Mouse (Mus musculus) CH12.LX (cell line): ENCODE results near the gene Fhit. TPM values are rescaled to one million over a fixed set of nuclear protein-coding genes. Genes with fewer than 3 reads are reported as not detected.

Experiments used
- DNase-seq: peaks from one replicate; pipeline ENCODE4 v3.0.0-alpha.2; 2013; ENCODE audit errors: extremely low read depth
- H3K27ac ChIP-seq: 2 replicates; pipeline ENCODE4 v1.5.1; 2012; ENCODE audit warnings: low read depth, mild to moderate bottlenecking, control low read depth, moderate library complexity; ENCODE audit not compliant: insufficient read depth
- H3K27me3 ChIP-seq: replicated peaks from 2 replicates; pipeline ENCODE3; 2012; ENCODE audit warnings: inconsistent platforms
- H3K36me3 ChIP-seq, 2 experiments: replicated peaks in 1 of 2; 2 replicates each; pipeline versions ENCODE3 to v1.6.1; 2012; ENCODE audit warnings: inconsistent platforms in 1 of 2, low read length in 1 of 2, mild to moderate bottlenecking in 1 of 2, mixed read lengths in 1 of 2, moderate library complexity in 1 of 2; ENCODE audit not compliant: control insufficient read depth in 1 of 2, insufficient read depth in 1 of 2
- H3K4me1 ChIP-seq, 2 experiments: 2 replicates each; pipeline ENCODE4 v1.6.1; 2012; ENCODE audit warnings: inconsistent platforms in 1 of 2, moderate library complexity in 1 of 2; ENCODE audit not compliant: insufficient read depth in 2 of 2, control insufficient read depth in 1 of 2
- H3K4me2 ChIP-seq: 2 replicates; pipeline ENCODE4 v1.6.1; 2012; ENCODE audit warnings: low read depth, mild to moderate bottlenecking, control low read depth; ENCODE audit not compliant: poor library complexity, insufficient read depth, severe bottlenecking
- H3K4me3 ChIP-seq, 3 experiments: fragments of 150-350 bp in 1 of 3; sonication (generic) in 1 of 3; replicated peaks in 1 of 3; 2 replicates each; pipeline versions ENCODE3 to v1.5.1; 2011 to 2012; ENCODE audit warnings: low read depth in 2 of 3, low read length in 2 of 3, mild to moderate bottlenecking in 2 of 3, moderate library complexity in 2 of 3, control low read depth in 1 of 3, improper control_type of control experiment in 1 of 3, inconsistent platforms in 1 of 3, mixed read lengths in 1 of 3; ENCODE audit not compliant: poor library complexity in 1 of 3
- H3K79me2 ChIP-seq: replicated peaks from 2 replicates; pipeline ENCODE4 v1.6.1; 2012; ENCODE audit warnings: mild to moderate bottlenecking, moderate library complexity; ENCODE audit not compliant: control insufficient read depth, poor library complexity, insufficient read depth, severe bottlenecking; ENCODE audit errors: extremely low read depth
- H3K9ac ChIP-seq: 2 replicates; pipeline ENCODE4 v1.6.1; 2012; ENCODE audit warnings: low read depth, mild to moderate bottlenecking, control low read depth, moderate library complexity; ENCODE audit not compliant: insufficient read depth
- H3K9me3 ChIP-seq: replicated peaks from 2 replicates; pipeline ENCODE3; 2012; ENCODE audit warnings: low read length, inconsistent platforms, mixed read lengths
- BHLHE40 ChIP-seq: IDR thresholded peaks from 2 replicates; pipeline ENCODE4 v1.6.1; 2011; ENCODE audit warnings: mild to moderate bottlenecking, low read depth, low read length, improper control_type of control experiment
- CHD1 ChIP-seq: IDR thresholded peaks from 2 replicates; pipeline ENCODE4 v1.6.1; 2012; ENCODE audit warnings: low read depth, low read length, improper control_type of control experiment, inconsistent platforms
- CHD2 ChIP-seq: IDR thresholded peaks from 2 replicates; pipeline ENCODE4 v1.6.1; 2011; ENCODE audit warnings: low read length, improper control_type of control experiment
- E2F4 ChIP-seq: IDR thresholded peaks from 2 replicates; pipeline ENCODE4 v1.6.1; 2011; ENCODE audit warnings: low read depth, low read length, improper control_type of control experiment; ENCODE audit not compliant: insufficient replicate concordance
- JUN ChIP-seq: IDR thresholded peaks from 2 replicates; pipeline ENCODE4 v1.6.1; 2011; ENCODE audit warnings: low read depth, mild to moderate bottlenecking, low read length, improper control_type of control experiment, moderate library complexity; ENCODE audit not compliant: insufficient read depth
- MAFK ChIP-seq: IDR thresholded peaks from 2 replicates; pipeline ENCODE4 v1.6.1; 2011; ENCODE audit warnings: low read length, improper control_type of control experiment; ENCODE audit not compliant: insufficient replicate concordance
- MAX ChIP-seq: IDR thresholded peaks from 2 replicates; pipeline ENCODE4 v1.6.1; 2011; ENCODE audit warnings: low read length, improper control_type of control experiment
- NELFE ChIP-seq: IDR thresholded peaks from 2 replicates; pipeline ENCODE4 v1.6.1; 2011; ENCODE audit warnings: low read depth, low read length, improper control_type of control experiment
- POLR2A ChIP-seq: IDR thresholded peaks from 2 replicates; pipeline ENCODE4 v1.6.1; 2011; ENCODE audit warnings: low read depth, mild to moderate bottlenecking, improper control_type of control experiment, low read length
- RAD21 ChIP-seq: IDR thresholded peaks from 2 replicates; pipeline ENCODE4 v1.6.1; 2011; ENCODE audit warnings: low read depth, mild to moderate bottlenecking, low read length, improper control_type of control experiment, moderate library complexity
- RCOR1 ChIP-seq: conservative IDR thresholded peaks from 2 replicates; pipeline ENCODE4 v1.6.1; 2012; ENCODE audit warnings: low read depth, mild to moderate bottlenecking, inconsistent platforms, low read length, improper control_type of control experiment
- SMC3 ChIP-seq: IDR thresholded peaks from 2 replicates; pipeline ENCODE4 v1.6.1; 2011; ENCODE audit warnings: low read depth, low read length, improper control_type of control experiment
- TBP ChIP-seq: conservative IDR thresholded peaks from 2 replicates; pipeline ENCODE4 v1.6.1; 2011; ENCODE audit warnings: low read depth, low read length, improper control_type of control experiment
- TCF12 ChIP-seq: IDR thresholded peaks from 2 replicates; pipeline ENCODE4 v1.6.1; 2014; ENCODE audit warnings: low read depth, mild to moderate bottlenecking, inconsistent platforms, low read length, improper control_type of control experiment
- UBTF ChIP-seq: IDR thresholded peaks from 2 replicates; pipeline ENCODE4 v1.6.1; 2012; ENCODE audit warnings: low read depth, mild to moderate bottlenecking, inconsistent platforms, low read length, improper control_type of control experiment, moderate library complexity
- ZMIZ1 ChIP-seq: IDR thresholded peaks from 2 replicates; pipeline ENCODE4 v1.6.1; 2012; ENCODE audit warnings: low read depth, mild to moderate bottlenecking, inconsistent platforms, low read length, improper control_type of control experiment
- ZNF384 ChIP-seq: IDR thresholded peaks from 2 replicates; pipeline ENCODE4 v1.6.1; 2012; ENCODE audit warnings: low read depth, low read length, improper control_type of control experiment, inconsistent platforms
- dilution Hi-C: fragments of 300-500 bp; cut with MboI; formaldehyde crosslinking; loops from 2 replicates; pipeline ENCODE4 v1.14.3; 2020; ENCODE audit warnings: low sequenced_read_pairs; ENCODE audit not compliant: extremely low pct_unique_long_range_greater_than_20kb, extremely low pct_ligation_motif_present
- in situ Hi-C: fragments of 300-500 bp; cut with MboI; formaldehyde crosslinking; loops from 3 replicates; pipeline ENCODE4 v1.14.3; 2019; ENCODE audit warnings: low sequenced_read_pairs, low pct_ligation_motif_present, low pct_unique_long_range_greater_than_20kb, mixed read lengths
- polyA plus RNA-seq: library from polyadenylated mRNA; unstranded; fragments of >175 nt; gene quantifications from 2 replicates; pipeline ENCODE4 v1.2.1, GENCODE M21; 2012; ENCODE audit warnings: low read depth; ENCODE audit not compliant: insufficient read length
- total RNA-seq, 2 experiments: library from RNA; depleted of rRNA; stranded (reverse); fragments of 300-350 nt in 1 of 2; fragments of >200 nt in 1 of 2; gene quantifications; 2 replicates each; pipeline ENCODE4 v1.2.3; 2012 to 2014

Gene Fhit
- total and polyA plus RNA-seq, 3 experiments, result 0.64 to 1.9 (median 0.64) TPM

DNA sequence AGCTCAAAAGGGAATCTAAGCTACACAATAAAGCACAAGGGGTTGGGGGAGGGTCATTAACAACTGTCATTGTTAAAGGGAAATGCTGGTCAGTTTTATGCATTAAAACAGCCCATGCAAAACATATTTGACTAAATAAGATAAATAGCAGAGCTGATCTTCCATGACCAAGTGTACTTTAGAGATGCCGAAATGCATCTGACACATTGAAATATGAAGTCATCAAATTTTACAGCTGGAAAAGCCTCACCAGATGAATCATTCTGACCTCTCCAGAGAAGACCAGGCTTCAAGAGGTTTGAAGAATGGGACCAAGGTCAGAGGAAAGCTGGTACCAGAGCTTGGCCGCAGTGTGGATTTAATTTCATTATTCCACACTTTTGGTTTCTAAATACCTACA is 990.1 kb downstream of the Fhit start (continued):
- no peak for TF ChIP-seq BHLHE40
- TF ChIP-seq, all 38 proteins: peak for 0

- Histone ChIP-seq H3K79me2 (no peaks in the 10 kb centered on the region), H3K4me3 (no peak overlapping the region), H3K9ac (no peak overlapping the region), H3K27me3 (no peaks in the 10 kb centered on the region), H3K4me2 (no peak overlapping the region), H3K9me3 (peaks cover 2% of the 10 kb centered on the region), H3K27ac (no peak overlapping the region), H3K4me1 (no peaks in the 10 kb centered on the region), H3K36me3 (no peaks in the 10 kb centered on the region)
- in situ Hi-C loops (no loop called here), dilution Hi-C loops (no loop called here)
- TF ChIP-seq CHD2 (no peak), CHD1 (no peak), ZNF384 (no peak), TBP (no peak), SMC3 (no peak), JUN (no peak), RCOR1 (no peak), MAX (no peak), ZMIZ1 (no peak), E2F4 (no peak), UBTF (no peak), MAFK (no peak), RAD21 (no peak), TCF12 (no peak)
- DNase-seq, result no peak
Measured at GRCm38 (mm10) chr14:10166641-10167429, 995.0 kb downstream of the Fhit start.

DNA sequence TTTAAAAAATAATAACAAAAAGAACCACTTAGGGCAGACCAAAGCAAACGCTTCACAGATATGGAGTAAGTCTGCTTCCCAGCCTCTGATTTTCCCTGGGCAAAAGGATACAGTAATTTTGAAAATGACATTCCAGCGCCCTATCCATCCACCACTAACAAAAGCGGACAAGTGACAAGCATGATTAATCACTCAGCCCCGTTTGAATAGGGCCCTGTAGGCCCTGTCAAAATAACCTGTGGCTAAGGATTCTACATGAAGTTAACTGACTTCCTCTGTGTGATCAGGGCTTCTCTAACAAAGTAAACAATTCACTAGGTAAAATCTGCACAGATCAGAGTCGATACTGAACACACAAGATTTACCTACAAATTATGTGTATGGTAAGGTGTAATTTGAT is 1012.0 kb downstream of the Fhit start:
- no peaks in the 10 kb centered on the region for H3K79me2 ChIP-seq
- TF ChIP-seq SMC3 (no peak), POLR2A (no peak), JUN (no peak), NELFE (no peak)
- in situ Hi-C loops (no loop called here), dilution Hi-C loops (no loop called here)
- H3K27ac ChIP-seq, result no peak overlapping the region
- no peaks in the 10 kb centered on the region for H3K4me1 ChIP-seq
- H3K9ac ChIP-seq, result no peak overlapping the region
- no peaks in the 10 kb centered on the region for H3K36me3 ChIP-seq
- no peak overlapping the region for H3K4me2 ChIP-seq
- H3K27me3 ChIP-seq, result no peaks in the 10 kb centered on the region
- no peaks in the 10 kb centered on the region for H3K9me3 ChIP-seq
- DNase-seq, result no peak
- H3K4me3 ChIP-seq, result no peak overlapping the region
